Mouse (Mus musculus): ENCODE data around the gene Nme6.

- TF ChIP-seq CTCF (IDR thresholded peaks at IDR 0.05; ENCODE audit: low read depth, low read length), result no peak
- TF ChIP-seq POLR2A (IDR thresholded peaks at IDR 0.05; ENCODE audit: insufficient read depth, low read length), result no peak
- TF ChIP-seq EP300 (IDR thresholded peaks at IDR 0.05; ENCODE audit: insufficient read depth, low read depth, low read length), result no peak
Measured at GRCm38 (mm10) chr9:109850099-109850498, 17.6 kb downstream of the Nme6 start.

Data from ES-Bruce4 (cell line).